Mouse (Mus musculus): Measurements from ENCODE around the gene Ikzf4. TPM values are rescaled to one million over a fixed set of nuclear protein-coding genes. Genes with fewer than 3 reads are reported as not detected.

Ikzf4 gene
- polyA plus RNA-seq, 1 experiment from 2014 or later, result 0.15 TPM

DNA sequence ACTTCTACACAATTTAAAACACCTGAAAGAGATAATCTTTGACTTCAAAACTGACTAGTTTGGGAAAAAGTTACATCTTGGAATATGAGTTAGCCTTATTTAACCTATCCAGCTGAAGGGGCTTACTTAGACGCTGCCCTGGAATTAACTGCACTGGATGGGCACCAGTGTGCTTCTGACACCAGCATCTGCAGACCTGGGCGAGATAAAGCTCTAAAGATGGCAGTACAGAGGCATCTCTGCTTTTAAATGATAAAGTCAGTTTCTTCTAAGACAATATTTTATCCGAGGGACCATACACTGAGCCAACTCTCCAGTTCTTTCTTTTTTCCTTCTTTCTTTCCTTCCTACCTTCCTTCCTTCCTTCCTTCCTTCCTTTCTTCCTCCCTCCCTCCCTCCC lies 19.0 kb upstream of the Ikzf4 start:
- Histone ChIP-seq H3K36me3 (ENCODE audit: control insufficient read depth, insufficient read depth) (no peaks in the 10 kb centered on the region), H3K4me2 (ENCODE audit: low read depth, low read length) (peak overlapping the region; percentile 33; the same call in 1 of the 2 replicates), H3K4me1 (ENCODE audit: control insufficient read depth, low read depth, low read length) (peaks cover 41% of the 10 kb centered on the region), H3K9ac (ENCODE audit: low read depth, low read length) (no peak overlapping the region), H3K4me3 (ENCODE audit: low read depth, low read length) (no peak overlapping the region), H3K27me3 (ENCODE audit: control insufficient read depth, insufficient read depth, low read depth, low read length) (peaks cover 19% of the 10 kb centered on the region), H3K27ac (ENCODE audit: low read length) (peak overlapping the region; percentile 69), H3K9me3 (replicated peaks; ENCODE audit: control insufficient read depth, low read length) (no peaks in the 10 kb centered on the region)
- WGBS (ENCODE audit: insufficient replicate concordance), result 23% methylated on average over 3 of the region's 3 CpGs
- ATAC-seq (ENCODE audit: low read depth), result peak; percentile 80

DNA sequence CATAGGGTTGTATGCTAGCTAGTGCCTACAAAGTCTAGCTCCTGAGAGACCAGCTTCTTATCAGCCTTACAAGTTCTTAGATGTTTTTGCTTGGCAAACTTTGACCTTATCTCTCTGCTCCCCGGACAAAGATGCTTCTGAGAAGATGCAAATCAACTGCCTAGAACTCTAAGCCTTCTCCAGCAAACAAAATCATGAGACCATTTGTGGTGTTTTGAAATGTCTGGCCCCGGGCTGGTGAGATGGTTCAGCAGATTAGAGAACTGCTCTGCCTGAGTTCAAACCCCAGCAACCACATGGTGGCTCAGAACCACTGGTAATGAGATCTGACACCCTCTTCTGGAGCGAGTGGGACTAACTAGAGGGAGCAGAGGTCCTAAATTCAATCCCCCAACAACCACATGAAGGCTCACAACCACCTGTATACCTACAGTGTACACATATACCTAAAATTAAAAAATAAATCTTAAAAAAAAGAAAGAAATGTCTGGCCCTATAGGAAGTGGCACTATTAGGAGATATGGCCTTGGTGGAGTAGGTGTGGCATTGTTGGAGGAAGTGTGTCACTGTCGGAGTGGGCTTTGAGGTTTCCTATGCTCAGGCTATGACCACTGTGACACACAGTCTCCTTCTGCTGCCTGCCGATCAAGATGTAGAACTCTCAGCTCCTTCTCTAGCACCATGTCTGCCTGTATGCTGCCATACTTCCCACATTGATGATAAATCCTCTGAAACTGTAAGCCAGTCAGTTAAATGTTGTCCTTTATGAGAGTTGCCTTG lies 17.8 kb upstream of the Ikzf4 start:
- Histone ChIP-seq H3K27me3 (ENCODE audit: control insufficient read depth, insufficient read depth, low read depth, low read length) (peaks cover 8% of the 10 kb centered on the region), H3K9ac (ENCODE audit: low read depth, low read length) (no peak overlapping the region), H3K36me3 (ENCODE audit: control insufficient read depth, insufficient read depth) (no peaks in the 10 kb centered on the region), H3K27ac (ENCODE audit: low read length) (no peak overlapping the region), H3K4me3 (ENCODE audit: low read depth, low read length) (no peak overlapping the region), H3K9me3 (replicated peaks; ENCODE audit: control insufficient read depth, low read length) (no peaks in the 10 kb centered on the region), H3K4me2 (ENCODE audit: low read depth, low read length) (no peak overlapping the region), H3K4me1 (ENCODE audit: control insufficient read depth, low read depth, low read length) (peaks cover 36% of the 10 kb centered on the region)
- no peak for ATAC-seq (ENCODE audit: low read depth)
- WGBS (ENCODE audit: insufficient replicate concordance), result 21% methylated on average over 5 of the region's 5 CpGs

- ATAC-seq (ENCODE audit: low read depth), result no peak
Observed at GRCm38 (mm10) chr10:128662465-128662864, 16.7 kb upstream of the Ikzf4 start.

GRCm38 (mm10) chr10:128659490-128659889 lies 13.7 kb upstream of the Ikzf4 start:
- Histone ChIP-seq H3K4me2 (ENCODE audit: low read depth, low read length) (no peak overlapping the region), H3K27ac (ENCODE audit: low read length) (no peak overlapping the region), H3K36me3 (ENCODE audit: control insufficient read depth, insufficient read depth) (no peaks in the 10 kb centered on the region), H3K27me3 (ENCODE audit: control insufficient read depth, insufficient read depth, low read depth, low read length) (no peaks in the 10 kb centered on the region), H3K4me3 (ENCODE audit: low read depth, low read length) (no peak overlapping the region), H3K9ac (ENCODE audit: low read depth, low read length) (no peak overlapping the region), H3K9me3 (replicated peaks; ENCODE audit: control insufficient read depth, low read length) (no peaks in the 10 kb centered on the region), H3K4me1 (ENCODE audit: control insufficient read depth, low read depth, low read length) (peaks cover 24% of the 10 kb centered on the region)
- 51% methylated on average over 9 of the region's 9 CpGs for WGBS (ENCODE audit: insufficient replicate concordance)
- no peak for ATAC-seq (ENCODE audit: low read depth)

More at GRCm38 (mm10) chr10:128662465-128662864, 16.7 kb upstream of the Ikzf4 start:
- Histone ChIP-seq H3K4me2 (ENCODE audit: low read depth, low read length) (no peak overlapping the region), H3K9ac (ENCODE audit: low read depth, low read length) (no peak overlapping the region), H3K36me3 (ENCODE audit: control insufficient read depth, insufficient read depth) (no peaks in the 10 kb centered on the region), H3K27me3 (ENCODE audit: control insufficient read depth, insufficient read depth, low read depth, low read length) (peaks cover 2% of the 10 kb centered on the region; the same call in 1 of the 2 replicates), H3K4me3 (ENCODE audit: low read depth, low read length) (no peak overlapping the region), H3K4me1 (ENCODE audit: control insufficient read depth, low read depth, low read length) (peaks cover 34% of the 10 kb centered on the region), H3K27ac (ENCODE audit: low read length) (no peak overlapping the region), H3K9me3 (replicated peaks; ENCODE audit: control insufficient read depth, low read length) (no peaks in the 10 kb centered on the region)

DNA sequence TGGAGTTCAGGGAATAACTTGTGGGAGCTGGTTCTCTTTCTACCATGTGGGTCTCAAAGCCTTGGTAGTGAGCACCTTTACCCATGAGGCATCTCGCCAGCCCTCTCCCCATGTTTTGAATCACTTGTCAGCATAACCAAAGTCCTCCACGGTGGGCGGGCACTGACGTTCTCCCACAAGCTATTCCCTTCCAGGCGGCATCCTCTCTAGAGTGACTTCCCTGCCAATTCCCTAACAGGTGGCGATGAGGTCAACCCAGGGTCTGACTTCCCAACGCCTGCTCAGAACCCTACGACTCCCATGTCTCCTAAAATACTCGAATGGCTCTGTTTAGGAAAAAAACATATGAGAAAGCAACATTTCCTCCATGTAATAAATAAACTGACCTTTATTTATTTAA lies 12.1 kb upstream of the Ikzf4 start:
- no peak for ATAC-seq (ENCODE audit: low read depth)
- Histone ChIP-seq H3K9ac (ENCODE audit: low read depth, low read length) (no peak overlapping the region), H3K9me3 (replicated peaks; ENCODE audit: control insufficient read depth, low read length) (no peaks in the 10 kb centered on the region), H3K27me3 (ENCODE audit: control insufficient read depth, insufficient read depth, low read depth, low read length) (no peaks in the 10 kb centered on the region), H3K4me1 (ENCODE audit: control insufficient read depth, low read depth, low read length) (peaks cover 12% of the 10 kb centered on the region), H3K4me2 (ENCODE audit: low read depth, low read length) (no peak overlapping the region), H3K27ac (ENCODE audit: low read length) (no peak overlapping the region), H3K36me3 (ENCODE audit: control insufficient read depth, insufficient read depth) (no peaks in the 10 kb centered on the region), H3K4me3 (ENCODE audit: low read depth, low read length) (no peak overlapping the region)
- WGBS (ENCODE audit: insufficient replicate concordance), result 51% methylated on average over 9 of the region's 9 CpGs

DNA sequence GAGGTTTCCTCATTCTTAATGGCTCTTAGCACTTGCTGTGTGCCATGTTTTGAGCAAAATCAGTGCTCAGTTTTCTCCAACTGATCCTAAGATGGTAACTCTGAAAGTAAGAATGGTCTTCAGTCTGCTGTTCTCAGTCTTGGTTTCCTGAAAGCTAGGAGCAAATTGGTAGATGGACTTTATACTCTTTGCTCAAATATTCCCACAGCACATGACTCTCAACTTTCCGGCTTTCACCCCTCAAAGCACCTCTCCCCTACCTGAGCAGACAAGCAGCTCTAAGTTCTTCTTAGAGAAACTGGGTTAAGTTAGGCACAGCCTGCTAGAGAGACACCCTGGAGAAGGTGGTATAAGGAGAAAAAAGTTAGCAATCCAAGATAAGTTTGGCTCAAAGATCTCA lies 10.9 kb upstream of the Ikzf4 start:
- no peaks in the 10 kb centered on the region for H3K9me3 ChIP-seq (replicated peaks; ENCODE audit: control insufficient read depth, low read length)
- peaks cover 9% of the 10 kb centered on the region for H3K4me1 ChIP-seq (ENCODE audit: control insufficient read depth, low read depth, low read length)
- H3K4me3 ChIP-seq (ENCODE audit: low read depth, low read length), result no peak overlapping the region
- 59% methylated on average over 1 of the region's 1 CpGs for WGBS (ENCODE audit: insufficient replicate concordance)
- H3K27ac ChIP-seq (ENCODE audit: low read length), result no peak overlapping the region
- no peak overlapping the region for H3K4me2 ChIP-seq (ENCODE audit: low read depth, low read length)
- ATAC-seq (ENCODE audit: low read depth), result no peak
- H3K9ac ChIP-seq (ENCODE audit: low read depth, low read length), result no peak overlapping the region
- H3K27me3 ChIP-seq (ENCODE audit: control insufficient read depth, insufficient read depth, low read depth, low read length), result no peaks in the 10 kb centered on the region
- no peaks in the 10 kb centered on the region for H3K36me3 ChIP-seq (ENCODE audit: control insufficient read depth, insufficient read depth)

DNA sequence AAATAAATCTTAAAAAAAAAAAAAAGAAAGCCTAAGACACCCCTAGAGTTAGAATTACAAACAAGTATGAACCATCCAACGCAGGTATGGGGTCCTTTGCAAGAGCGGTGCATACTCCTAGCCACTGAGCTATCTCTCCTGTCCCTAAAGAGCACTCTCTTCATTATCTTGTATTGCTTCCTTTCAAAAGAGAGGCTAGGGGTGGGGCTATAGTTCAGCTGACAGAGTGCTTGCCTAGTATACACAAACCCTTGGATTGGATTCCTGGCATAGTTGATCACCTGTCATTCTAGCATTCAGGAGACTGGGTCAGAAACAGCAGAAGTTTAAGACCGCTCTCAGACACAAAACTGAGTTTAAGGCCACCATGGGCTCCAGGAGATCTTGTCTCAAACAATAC lies 9.5 kb upstream of the Ikzf4 start:
- 28% methylated on average over 3 of the region's 3 CpGs for WGBS (ENCODE audit: insufficient replicate concordance)
- peak; percentile 74 for ATAC-seq (ENCODE audit: low read depth)

GRCm38 (mm10) chr10:128653866-128654265 lies 8.1 kb upstream of the Ikzf4 start:
- Histone ChIP-seq H3K4me1 (ENCODE audit: control insufficient read depth, low read depth, low read length) (peaks cover 9% of the 10 kb centered on the region), H3K27me3 (ENCODE audit: control insufficient read depth, insufficient read depth, low read depth, low read length) (no peaks in the 10 kb centered on the region), H3K9ac (ENCODE audit: low read depth, low read length) (no peak overlapping the region), H3K9me3 (replicated peaks; ENCODE audit: control insufficient read depth, low read length) (no peaks in the 10 kb centered on the region), H3K27ac (ENCODE audit: low read length) (no peak overlapping the region), H3K36me3 (ENCODE audit: control insufficient read depth, insufficient read depth) (no peaks in the 10 kb centered on the region), H3K4me2 (ENCODE audit: low read depth, low read length) (no peak overlapping the region), H3K4me3 (ENCODE audit: low read depth, low read length) (no peak overlapping the region)
- WGBS (ENCODE audit: insufficient replicate concordance), result 52% methylated on average over 4 of the region's 4 CpGs
- peak; percentile 21; the same call in 1 of the 2 replicates for ATAC-seq (ENCODE audit: low read depth)

More for the DNA sequence above, 9.5 kb upstream of the Ikzf4 start:
- no peak overlapping the region for H3K9ac ChIP-seq (ENCODE audit: low read depth, low read length)
- H3K9me3 ChIP-seq (replicated peaks; ENCODE audit: control insufficient read depth, low read length), result no peaks in the 10 kb centered on the region
- H3K4me1 ChIP-seq (ENCODE audit: control insufficient read depth, low read depth, low read length), result peaks cover 9% of the 10 kb centered on the region
- H3K4me2 ChIP-seq (ENCODE audit: low read depth, low read length), result no peak overlapping the region
- H3K27ac ChIP-seq (ENCODE audit: low read length), result no peak overlapping the region
- H3K27me3 ChIP-seq (ENCODE audit: control insufficient read depth, insufficient read depth, low read depth, low read length), result no peaks in the 10 kb centered on the region
- no peak overlapping the region for H3K4me3 ChIP-seq (ENCODE audit: low read depth, low read length)
- no peaks in the 10 kb centered on the region for H3K36me3 ChIP-seq (ENCODE audit: control insufficient read depth, insufficient read depth)

Measured in liver, embryonic 16.5 days (tissue).